ENCODE assay signal across 8 mouse cellular contexts in the genomic region with DNA sequence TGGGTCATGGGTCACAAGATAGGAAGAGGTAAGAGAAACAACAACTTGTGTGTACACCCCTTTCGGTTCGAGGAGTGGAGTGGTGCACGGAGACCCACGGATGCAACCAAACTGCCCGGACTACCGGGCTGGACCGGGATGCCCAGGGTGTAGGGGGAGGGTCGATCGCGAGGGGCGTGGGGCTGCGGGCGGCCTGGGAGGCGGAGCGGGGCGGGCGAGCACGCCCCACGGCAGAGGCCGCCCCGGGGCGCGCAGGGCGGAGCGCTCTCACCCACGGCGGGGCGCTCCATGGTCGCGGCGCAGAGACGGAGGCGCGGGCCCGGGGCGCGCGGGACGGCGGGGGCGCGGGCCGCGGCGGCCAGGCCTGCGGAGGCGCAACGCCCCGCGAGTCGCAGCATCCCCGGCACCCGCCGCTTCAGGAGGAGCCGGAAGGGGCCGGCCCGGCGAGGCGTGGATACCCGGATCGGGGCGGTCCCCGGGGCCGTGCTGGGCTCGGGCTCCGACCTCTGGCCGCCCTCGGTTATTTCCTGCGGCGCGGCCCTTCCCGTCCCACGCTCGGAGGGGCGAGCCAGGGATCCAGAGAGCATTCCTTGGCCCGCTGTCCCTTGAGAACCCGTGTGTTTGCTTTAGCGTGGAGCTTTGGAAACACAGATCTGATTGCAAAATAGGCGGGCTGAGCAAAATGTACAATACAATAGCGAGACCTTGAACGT. TPM values are rescaled to one million over a fixed set of nuclear protein-coding genes. Genes with fewer than 3 reads are reported as not detected.
A peak's percentile ranks its signal among the peaks of the same experiment; 100 is the strongest.
DNase-seq lines count a peak whose midpoint lies in the region; ATAC-seq and TF ChIP-seq lines count a peak whose summit lies in the region.

No protein-coding gene starts in this region.

- ATAC-seq in common myeloid progenitor, adult 5-6 weeks (replicated peaks; ENCODE audit: low read depth, poor library complexity, severe bottlenecking) = peak; percentile 68
- peak; percentile 95 for ATAC-seq in hindbrain, embryonic 15.5 days (ENCODE audit: low FRiP score, low read depth)

- peak overlapping the region; percentile 89 for H3K27ac ChIP-seq in hindbrain, embryonic 15.5 days (replicated peaks)
- H3K27ac ChIP-seq in left cerebral cortex, adult 2 months = peak overlapping the region; percentile 95
- H3K27ac ChIP-seq in macrophage = peak overlapping the region; percentile 41

- no peaks in the 10 kb centered on the region for H3K36me3 ChIP-seq in hindbrain, embryonic 15.5 days
- H3K36me3 ChIP-seq in macrophage (ENCODE audit: inconsistent target) = no peaks in the 10 kb centered on the region

- peak overlapping the region; percentile 78 for H3K4me2 ChIP-seq in hindbrain, embryonic 15.5 days

- peak; percentile 85 for DNase-seq in ZHBTc4 (ENCODE audit: low read depth, low spot score)
- DNase-seq in gastrocnemius, adult 18-20 months (ENCODE audit: low spot score) = peak; percentile 90
- peak; percentile 82 to 85 for DNase-seq in left cerebral cortex, adult 2 months (ENCODE audit: extremely low spot score in 1 of 2, low spot score in 2 of 2)
- DNase-seq in retina, postnatal 7 days (ENCODE audit: low read depth, low spot score) = peak; percentile 66
- DNase-seq in urinary bladder, adult 18-20 months (ENCODE audit: low spot score in 2 of 2) = peak; percentile 83 to 88

- H3K4me1 ChIP-seq in hindbrain, embryonic 15.5 days (replicated peaks) = peaks cover 14% of the 10 kb centered on the region

- H3K9ac ChIP-seq in hindbrain, embryonic 15.5 days = peak overlapping the region; percentile 73

- H3K9me3 ChIP-seq in hindbrain, embryonic 15.5 days = no peaks in the 10 kb centered on the region

- TF ChIP-seq CTCF in left cerebral cortex, adult 2 months (IDR thresholded peaks at IDR 0.05) = peak; percentile 22

- peak overlapping the region; percentile 72 for H3K4me3 ChIP-seq in hindbrain, embryonic 15.5 days
- H3K4me3 ChIP-seq in left cerebral cortex, adult 2 months = peak overlapping the region; percentile 58
- H3K4me3 ChIP-seq in macrophage (ENCODE audit: inconsistent target) = peak overlapping the region; percentile 38

- intact Hi-C loops in left cerebral cortex, adult 2 months (cut with DNase I) = loop anchor here (1.0 to 2.0 kb wide), 3 partner anchors 25 to 64 kb away; no protein-coding TSS in a partner anchor

- no peaks in the 10 kb centered on the region for H3K27me3 ChIP-seq in hindbrain, embryonic 15.5 days

- no peaks in the 10 kb centered on the region for H3K79me2 ChIP-seq in macrophage (ENCODE audit: inconsistent target)

- under 1% methylated on average over 59 of the region's 81 CpGs for WGBS in hindbrain, embryonic 15.5 days
- WGBS in macrophage (ENCODE audit: missing documents) = under 1% methylated on average over 76 of the region's 81 CpGs

RNA-seq across cellular contexts. Expression of a gene that starts 10.9 kb away (rescaled TPM):
- total RNA-seq in common myeloid progenitor, adult 5-6 weeks (2017) = 24.2 and 32.4 TPM in 2 replicates
- 10 to 100 TPM; 14.7 to 20.7 TPM for total RNA-seq in gastrocnemius, adult 18-20 months (2021)
- polyA plus RNA-seq in hindbrain, embryonic 15.5 days (2015; fragmentation: Nextera tagmentation; extraction: Ambion mirVana) = 51.6 and 57.7 TPM in 2 replicates
- total RNA-seq in left cerebral cortex, adult 2 months (2021) = 10 to 100 TPM; 65.5 to 68.1 TPM
- total RNA-seq in macrophage (2018; cell fraction: chromatin; rRNA removed) = 10 to 100 TPM; 12.1 to 60.6 (median 42.5) TPM
- 10 to 100 TPM; 13.8 to 22.4 (median 18.9) TPM for total RNA-seq in macrophage (2018; cell fraction: cytosol; rRNA removed)
- total RNA-seq in macrophage (2018; cell fraction: nucleus; rRNA removed) = 10 to 100 TPM; 13.8 to 67.6 (median 29.7) TPM
- polyA plus RNA-seq in macrophage (2018) = 12.5 to 57.2 TPM (median 15.2 TPM) in 3 replicates

Comparison
In these comparisons a context has a peak if more than half of its experiments do, and no peak if none do; other contexts are left out.
1. Peak in every context shown above with its lines: DNase-seq, ATAC-seq, H3K4me3 ChIP-seq and H3K27ac ChIP-seq.
2. H3K27ac ChIP-seq: peak in every context shown above with its lines; median percentile 95 in left cerebral cortex, adult 2 months; 89 in hindbrain, embryonic 15.5 days; 41 in macrophage.